Mouse (Mus musculus) T-helper 2 cell (primary cell): ENCODE measurements around the gene Pdcd1lg2.

ENCODE experiments used
- in situ Hi-C: fragments of 300-600 bp; cut with MboI, MseI; formaldehyde crosslinking; loops from one replicate; pipeline ENCODE4 v1.15.1; 2025; ENCODE audit warnings: high pct_unique_total_duplicates

The Pdcd1lg2 gene

DNA sequence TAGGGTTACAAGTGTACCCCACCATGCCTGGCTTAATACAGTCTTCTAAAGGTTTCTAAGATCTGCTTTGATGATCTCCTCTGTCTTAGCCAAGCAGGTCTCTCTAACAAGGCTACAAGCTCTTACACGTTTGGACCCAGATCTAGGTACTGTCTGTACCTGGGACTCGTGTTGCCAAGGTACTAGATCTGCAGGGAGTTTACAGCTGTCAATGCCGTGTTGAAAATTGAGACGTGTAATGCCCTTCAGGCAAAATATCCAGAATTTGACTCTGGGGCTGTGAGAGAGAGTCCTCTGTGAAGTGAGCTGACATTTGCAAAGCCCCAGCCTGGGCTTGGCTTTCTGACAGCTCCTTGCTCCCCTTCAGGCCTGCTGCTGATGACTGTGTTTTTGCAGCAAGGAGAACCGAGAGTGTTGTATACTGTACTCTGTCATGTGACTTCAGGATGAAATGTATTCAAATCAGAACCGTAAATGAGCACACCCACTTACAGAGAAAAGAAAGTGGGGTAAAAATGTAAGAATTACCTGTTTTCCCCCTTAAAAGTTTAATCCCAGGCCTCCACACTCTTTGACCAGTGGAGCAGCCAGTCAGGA is 85.4 kb downstream of the Pdcd1lg2 start:
- in situ Hi-C loops, result no loop called here

DNA sequence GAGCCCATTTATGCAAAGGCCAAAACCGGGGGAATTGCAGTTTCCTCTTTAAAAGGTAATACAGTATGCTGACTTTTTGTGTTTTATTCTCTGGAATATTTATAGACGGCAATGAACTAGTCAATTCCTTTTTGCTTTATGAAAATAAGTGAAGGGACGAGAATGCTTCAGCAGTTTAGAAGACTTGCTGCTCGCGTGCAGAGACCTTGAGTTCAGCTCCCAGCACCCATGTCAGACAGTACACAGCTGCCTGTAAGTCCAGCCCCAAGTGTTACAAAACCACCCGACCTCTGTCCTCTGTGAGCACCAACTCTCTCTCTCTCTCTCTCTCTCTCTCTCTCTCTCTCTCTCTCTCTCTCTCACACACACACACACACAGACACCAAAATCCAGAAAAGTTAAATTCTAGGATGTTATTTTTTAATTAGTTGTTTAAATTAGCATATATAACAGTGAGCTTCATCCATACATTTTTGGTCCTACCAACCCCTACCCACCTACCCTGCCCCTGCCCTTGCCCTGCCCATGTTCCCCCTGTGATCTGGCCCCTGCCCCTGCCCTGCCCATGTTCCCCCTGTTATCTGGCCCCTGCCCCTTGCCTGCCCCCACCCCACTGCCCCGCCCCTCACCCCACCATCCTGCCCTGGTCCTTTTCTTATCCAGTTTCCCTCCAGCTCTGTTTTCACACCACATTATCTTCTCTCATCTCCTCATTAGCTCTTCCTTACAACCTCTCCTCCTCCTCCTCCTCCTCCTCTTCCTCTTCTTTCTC is 86.3 kb downstream of the Pdcd1lg2 start:
- in situ Hi-C loops, result no loop called here

DNA sequence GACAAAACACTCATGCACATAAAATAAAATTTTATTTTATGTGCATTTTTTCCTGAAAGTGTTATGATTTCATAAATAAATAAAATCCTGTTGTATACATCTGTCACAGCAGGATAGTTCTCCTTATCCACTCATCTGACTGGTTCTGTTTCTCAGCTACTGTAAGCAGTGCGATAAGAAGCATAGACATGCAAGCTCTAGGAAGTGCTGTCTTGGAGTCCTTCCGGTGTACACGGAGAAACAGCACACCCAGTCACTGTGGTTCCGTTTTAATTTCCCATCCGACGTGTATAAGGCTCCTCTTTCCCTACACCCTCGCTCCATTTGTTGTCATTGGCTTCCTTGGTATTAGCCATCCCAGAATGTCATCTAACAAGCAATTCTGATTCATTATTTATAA is 87.2 kb downstream of the Pdcd1lg2 start:
- in situ Hi-C loops, result no loop called here

DNA sequence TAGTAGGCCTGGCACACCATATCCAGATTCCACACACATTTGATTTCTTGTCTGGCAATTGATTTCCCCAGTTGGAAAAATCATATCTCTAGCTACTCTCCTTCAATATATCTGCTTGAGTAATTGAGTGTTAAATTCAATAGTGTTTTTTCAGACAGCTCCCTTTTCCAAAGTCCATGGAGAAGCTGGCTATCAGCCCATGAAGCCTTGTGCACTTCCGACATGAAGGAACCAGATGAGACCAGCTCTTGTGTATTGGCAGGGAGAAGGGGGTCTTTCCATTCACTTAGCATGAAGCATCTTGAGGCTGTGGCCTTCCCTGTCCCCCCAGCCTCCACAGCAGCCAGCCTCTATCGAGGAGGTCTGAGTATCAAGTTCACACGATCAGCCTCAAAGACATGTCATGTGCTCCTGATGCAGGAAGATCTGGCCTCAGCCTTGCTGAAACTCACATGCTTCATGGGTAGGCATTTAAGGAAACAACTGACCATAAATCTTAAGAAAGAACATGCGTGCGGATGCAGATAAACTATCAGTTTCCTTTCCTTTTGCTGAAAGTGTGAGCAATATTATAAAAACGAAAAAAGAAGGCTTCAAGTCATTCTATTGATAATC is 88.2 kb downstream of the Pdcd1lg2 start:
- in situ Hi-C loops, result no loop called here

DNA sequence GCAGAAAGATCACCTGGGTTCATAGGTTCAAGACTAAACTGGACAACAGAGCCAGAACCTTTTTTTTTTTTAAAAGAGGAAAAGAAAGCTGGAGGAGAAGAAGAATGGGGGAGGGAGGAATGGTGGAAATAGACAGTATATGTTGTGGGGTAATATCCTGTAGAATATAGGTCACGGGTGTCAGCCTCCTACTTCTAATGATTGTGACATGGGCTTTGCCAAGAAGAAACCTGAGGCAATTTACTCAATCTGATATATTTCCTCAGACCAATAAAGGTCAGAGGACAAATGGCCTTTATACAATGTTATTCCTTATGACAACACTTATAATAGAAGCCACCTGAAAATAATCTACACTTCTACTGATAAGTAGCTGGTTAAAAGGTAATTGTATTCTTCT is 89.6 kb downstream of the Pdcd1lg2 start:
- in situ Hi-C loops, result loop anchor here (5.0 kb wide), 1 partner anchor 133 kb away; the partner anchor contains the start of genes Cd274 and Plgrkt

DNA sequence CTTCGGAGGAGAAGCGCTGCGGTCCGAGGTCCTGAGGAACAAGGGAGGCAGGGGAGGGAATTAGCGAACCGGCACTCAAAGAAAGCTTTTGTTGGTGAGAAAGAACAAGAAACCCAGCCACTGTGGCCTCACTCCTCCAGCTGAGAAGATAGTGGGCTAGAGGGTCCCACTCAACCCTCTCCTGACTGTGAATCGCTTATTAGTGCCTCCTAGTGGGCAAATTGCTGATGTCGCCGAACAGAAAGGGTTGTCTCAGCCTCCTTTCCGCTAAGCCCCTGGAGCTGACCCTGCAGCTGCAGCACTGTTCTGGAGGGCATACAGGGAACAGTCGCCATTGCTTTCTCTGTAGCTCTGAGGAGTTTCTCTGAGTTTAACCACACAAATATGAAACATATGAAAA is 90.4 kb downstream of the Pdcd1lg2 start:
- in situ Hi-C loops, result loop anchor here (5.0 kb wide), 1 partner anchor 134 kb away; the partner anchor contains the start of genes Cd274 and Plgrkt

DNA sequence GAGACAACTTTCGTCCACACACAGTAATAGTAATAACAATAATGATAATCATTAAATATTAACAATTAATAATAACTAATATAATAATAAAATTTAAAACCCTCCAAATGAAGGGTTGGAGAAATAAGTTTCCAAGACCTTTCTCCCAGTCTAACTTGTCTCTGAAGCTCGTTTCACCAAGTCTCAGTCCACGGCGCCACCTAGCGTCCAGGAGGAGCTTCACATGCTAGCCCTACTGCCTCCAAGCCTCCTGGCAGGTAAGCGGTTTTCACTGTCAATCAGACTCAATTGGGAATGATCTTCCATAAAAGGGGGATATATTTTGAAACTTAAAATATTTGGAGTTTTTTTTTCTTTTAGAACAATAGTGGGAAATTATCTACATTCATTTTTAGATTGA is 90.8 kb downstream of the Pdcd1lg2 start:
- in situ Hi-C loops, result loop anchor here (5.0 kb wide), 1 partner anchor 134 kb away; the partner anchor contains the start of genes Cd274 and Plgrkt

DNA sequence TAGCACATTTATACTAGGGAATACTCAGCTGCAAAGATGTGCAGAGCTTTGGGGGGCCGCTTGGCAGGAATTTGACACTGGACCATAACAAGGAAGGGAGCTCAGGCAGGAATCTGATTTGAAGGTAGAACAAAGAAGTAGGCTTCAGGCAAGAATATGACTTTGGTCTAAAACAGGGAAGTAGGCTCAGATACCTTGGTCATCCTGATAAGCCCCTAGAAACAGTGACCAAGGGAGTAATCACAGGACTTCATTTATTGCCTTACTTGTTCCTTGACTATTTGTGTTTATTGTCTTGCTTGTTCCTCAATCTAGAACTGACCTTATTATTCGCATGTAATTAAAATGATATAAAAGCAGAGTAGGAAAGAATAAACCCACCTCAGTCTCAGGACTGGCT is 93.4 kb downstream of the Pdcd1lg2 start:
- in situ Hi-C loops, result loop anchor here (5.0 kb wide), 1 partner anchor 137 kb away; the partner anchor contains the start of genes Cd274 and Plgrkt

DNA sequence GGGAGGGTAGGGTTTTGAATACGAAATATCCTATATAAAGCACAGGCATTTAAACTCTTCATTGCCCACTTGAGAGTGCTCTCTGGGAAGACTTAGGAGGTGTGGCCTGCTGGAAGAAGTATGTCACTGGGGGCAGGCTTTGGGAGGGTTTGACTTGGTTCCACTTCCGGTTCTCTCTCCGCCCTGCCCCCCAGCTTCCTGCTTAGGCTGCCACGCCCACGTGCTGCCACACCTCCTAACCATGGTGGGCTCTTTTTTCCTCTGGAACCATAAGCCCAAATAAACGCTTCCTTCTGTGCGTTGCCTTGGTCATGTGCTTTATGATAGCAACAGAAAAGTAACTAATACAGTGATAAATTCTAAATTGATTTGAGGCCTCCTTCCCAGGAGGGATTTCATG is 94.9 kb downstream of the Pdcd1lg2 start:
- in situ Hi-C loops, result no loop called here

DNA sequence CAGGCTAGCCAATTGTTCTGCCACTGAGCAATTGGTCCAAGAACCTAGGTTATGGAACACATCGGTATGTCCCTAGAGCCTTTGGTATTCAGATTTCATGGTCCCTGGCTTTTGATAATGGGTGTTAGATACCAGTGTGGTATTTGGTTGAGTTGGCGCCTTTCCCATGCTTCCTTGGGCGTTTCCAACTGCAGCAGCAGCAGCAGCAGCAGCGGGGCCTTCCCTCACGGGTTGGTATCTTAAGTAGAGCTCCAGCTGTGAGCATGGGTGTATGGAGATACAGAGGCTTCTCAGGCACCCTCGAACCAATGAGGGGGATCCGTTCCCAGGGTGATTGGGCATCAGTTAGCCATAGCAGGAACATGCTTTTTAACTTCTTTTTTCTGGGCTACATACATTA is 97.5 kb downstream of the Pdcd1lg2 start:
- in situ Hi-C loops, result no loop called here

DNA sequence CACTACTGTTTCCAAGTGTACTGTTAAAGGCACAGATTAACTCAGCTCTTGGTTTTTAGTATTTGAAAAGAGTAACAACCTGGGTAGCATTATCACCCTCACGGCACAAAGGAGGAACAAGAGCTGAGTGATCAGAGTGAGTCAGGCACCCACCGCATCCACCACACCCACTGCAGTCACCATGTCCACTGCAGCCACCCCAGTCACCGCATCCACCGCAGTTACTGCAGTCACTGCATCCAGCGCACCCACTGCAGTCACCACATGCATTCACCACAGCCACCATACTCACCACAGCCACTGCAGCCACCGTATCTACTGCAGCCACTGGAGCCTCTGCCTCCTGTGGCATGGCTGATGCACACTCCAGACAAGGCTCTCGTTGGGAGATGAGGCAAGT is 99.1 kb downstream of the Pdcd1lg2 start:
- in situ Hi-C loops, result no loop called here

DNA sequence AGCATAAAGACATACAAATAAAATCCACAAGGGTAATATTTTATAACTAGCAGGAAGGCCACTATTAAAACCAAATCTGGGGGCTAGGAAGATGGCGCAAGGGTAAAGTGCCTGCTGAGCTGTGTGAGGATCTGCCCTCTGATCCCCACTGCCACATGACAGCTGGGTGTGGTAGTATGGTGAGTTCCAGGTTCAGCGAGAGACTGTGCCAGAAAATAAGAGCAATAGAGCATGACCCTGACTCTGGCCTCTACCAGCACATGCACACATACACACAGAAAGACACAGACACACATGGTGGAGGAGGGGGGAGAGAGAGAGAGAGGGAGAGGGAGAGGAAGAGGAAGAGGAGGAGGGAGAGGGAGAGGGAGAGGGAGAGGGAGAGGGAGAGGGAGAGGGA is 101.1 kb downstream of the Pdcd1lg2 start:
- in situ Hi-C loops, result no loop called here

DNA sequence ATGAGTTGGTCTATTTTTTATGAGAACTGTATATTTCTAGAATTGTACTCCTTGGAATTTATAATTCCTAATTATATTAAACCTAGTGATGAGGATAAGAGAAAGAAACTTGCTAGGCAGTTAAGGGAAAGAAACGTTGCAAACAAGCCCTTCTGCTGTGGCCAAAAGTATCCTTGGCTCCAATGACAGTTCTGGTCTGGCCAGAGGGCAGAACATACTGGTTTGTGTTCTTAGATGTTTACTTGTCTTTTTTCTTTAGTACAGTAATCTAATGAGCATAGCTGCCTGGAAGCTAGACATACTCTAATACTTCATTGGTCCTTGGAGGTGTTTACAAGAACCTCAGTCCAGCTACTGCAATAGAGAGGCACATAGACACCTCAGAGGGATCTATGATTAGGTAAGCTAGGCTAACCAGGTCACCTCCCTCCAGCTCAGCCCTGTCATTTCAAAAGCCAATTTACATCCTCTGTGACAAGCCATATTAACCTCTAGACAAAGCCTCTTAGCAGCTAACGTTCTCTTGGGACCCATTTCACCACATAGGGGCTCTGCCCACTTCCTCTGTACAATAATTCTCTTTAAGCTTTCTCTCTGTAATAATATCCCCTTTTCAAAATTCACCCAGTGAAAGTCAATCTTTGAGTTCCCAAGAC is 102.5 kb downstream of the Pdcd1lg2 start:
- in situ Hi-C loops, result no loop called here

DNA sequence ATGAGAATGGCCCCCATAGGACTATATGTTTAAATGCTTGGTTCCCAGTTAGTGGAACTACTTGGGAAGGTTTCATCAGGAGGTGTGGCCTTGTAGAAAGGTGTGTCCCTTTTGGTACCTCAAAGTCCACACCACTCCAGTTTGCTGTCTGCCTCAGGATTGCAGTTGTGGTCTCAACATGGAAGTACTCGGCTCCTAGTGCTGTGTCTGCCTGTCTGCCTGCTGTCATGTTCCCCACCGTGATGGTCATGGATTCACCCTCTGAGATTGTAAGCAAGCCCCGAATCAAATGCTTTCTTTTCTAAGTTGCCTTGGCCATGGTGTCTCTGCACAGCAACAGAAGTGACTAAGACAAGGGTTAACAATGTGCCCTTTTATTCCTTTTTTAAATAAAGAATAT is 103.4 kb downstream of the Pdcd1lg2 start:
- in situ Hi-C loops, result no loop called here

DNA sequence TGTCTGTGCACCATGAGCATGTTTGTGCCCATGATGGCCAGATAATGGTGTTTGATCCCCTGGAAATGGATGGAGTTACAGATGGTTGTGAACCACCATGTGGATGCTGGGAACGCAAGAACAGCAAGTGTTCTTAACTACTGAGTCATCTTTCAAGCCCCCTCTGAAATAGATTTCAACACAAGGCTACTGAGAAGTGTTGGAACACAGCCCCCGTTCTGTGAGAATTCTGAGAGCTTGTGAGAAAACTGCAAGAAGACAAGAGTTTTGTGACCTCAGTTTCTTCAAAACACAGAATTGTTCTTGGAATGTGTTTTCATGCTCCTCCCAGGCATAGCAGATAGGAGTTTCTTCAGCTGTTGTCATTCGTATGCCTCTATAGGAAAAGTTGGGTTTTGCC is 104.7 kb downstream of the Pdcd1lg2 start:
- in situ Hi-C loops, result no loop called here

DNA sequence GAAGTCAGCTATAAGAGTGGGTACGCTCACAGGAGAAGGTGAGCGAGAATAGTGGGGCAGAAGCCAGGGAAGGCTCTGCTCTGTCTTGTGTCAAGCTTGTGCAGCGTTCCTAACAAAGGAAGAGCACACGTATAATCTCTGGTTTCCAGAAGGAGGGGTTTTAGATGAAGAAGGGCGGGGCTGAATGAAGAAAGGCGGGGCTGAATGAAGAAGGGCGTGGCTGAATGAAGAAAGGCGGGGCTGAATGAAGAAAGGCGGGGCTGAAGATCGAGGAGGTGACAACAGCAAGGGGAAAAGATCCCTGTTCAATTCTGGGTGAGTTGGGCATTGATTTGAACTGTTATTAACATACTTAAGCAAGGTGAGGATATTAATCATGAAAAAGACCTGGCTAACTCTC is 105.3 kb downstream of the Pdcd1lg2 start:
- in situ Hi-C loops, result no loop called here

DNA sequence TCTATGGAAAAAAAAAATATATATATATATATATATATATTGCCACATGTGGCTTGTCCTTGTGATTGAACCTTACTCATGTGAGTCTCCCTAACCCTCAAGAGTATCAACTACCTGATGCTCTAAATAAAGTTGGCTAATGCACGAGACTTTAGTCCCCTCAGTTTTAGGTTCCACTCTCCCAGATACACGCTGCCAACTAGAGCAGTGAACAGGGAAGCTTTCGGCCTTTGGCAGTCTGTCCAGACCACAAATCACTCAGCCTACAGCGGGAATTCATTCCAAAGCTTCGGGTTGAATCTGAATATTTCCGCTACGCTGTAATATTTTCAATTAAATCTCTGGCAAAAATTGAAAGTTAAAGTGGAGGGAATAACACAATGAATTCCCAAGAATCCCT is 107.7 kb downstream of the Pdcd1lg2 start:
- in situ Hi-C loops, result no loop called here

DNA sequence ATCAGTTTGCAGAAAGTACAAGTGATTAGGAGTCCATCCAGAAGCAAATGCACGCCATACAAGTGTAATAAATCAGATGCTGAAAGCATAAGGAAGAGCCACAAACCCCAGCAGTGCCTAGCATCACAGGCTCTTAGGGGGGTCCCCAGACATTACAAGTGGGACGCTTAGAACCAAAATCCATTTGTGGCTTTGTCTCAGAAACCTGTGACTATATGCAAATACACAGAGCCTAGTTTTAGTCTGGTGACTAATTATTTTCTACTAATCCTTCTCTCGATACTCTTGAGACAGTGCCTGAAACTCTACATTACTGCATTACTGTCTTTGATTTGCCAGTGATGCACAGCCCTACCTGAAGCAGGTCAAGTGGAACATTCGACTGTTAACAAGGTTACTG is 108.2 kb downstream of the Pdcd1lg2 start:
- in situ Hi-C loops, result no loop called here
